Mouse (Mus musculus): ENCODE data around the gene Fgf12.

- TF ChIP-seq EP300 (optimal IDR thresholded peaks at IDR 0.05), result no peak
- no peak; the same call in 1 of the 2 replicates for TF ChIP-seq CTCF (IDR thresholded peaks at IDR 0.05; ENCODE audit: low read depth)
These were observed 307.7 kb downstream of the Fgf12 start for GRCm38 (mm10) chr16:28444993-28445799.
